Mouse (Mus musculus) E14TG2a.4 (cell line): ENCODE results near the gene Fam13a.

Source experiments
- CTCF ChIP-seq: conservative IDR thresholded peaks from 2 replicates; pipeline ENCODE4 v1.5.1; 2014; ENCODE audit warnings: low read length
- NANOG ChIP-seq: IDR thresholded peaks from 2 replicates; pipeline ENCODE4 v1.6.1; 2014; ENCODE audit warnings: borderline replicate concordance, low read length, mixed read lengths
- POU5F1 ChIP-seq: IDR thresholded peaks from 2 replicates; pipeline ENCODE4 v1.6.1; 2014; ENCODE audit warnings: low read length, borderline replicate concordance

DNA sequence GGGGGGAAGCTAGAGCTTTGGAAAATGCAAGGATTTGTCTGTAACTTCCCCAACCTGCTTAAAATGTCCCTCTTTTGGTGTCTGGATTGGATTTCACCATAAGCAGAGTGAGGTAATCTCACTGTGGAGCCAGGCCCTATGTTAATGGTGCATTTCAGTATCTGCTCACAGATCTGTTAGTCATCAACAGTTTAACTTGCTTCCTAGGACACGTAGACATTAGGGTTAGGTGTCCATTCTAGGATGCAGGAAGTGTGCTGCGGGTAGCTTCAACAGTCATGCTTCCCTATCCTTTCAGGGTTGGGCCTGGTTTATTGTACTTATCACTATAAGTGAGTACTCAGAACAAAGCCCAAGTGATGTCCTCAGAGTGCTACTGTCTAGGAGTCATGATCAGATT, 4.5 kb upstream of the Fam13a start:
- TF ChIP-seq CTCF (no peak), POU5F1 (no peak), NANOG (no peak)
